Comparison of ENCODE assay signal across 24 mouse cellular contexts in the genomic region with DNA sequence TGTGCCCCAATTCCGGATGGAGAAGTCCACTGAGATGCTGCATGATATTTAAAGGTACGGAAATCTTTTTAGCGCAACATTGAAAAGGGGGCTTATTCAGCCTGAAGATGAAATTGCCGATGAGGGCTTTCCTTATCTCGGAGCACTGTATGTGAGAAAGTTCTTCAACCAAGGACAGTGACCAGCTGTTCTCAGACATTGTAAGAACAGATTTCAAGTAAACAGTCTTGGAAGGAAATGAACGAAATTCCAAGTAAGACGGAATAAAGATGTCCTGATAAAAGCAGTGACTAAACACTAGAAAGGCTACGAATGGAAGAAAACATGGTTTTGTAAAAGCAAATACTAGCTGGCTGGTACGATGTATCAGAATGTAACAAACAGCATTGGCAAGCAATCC.
DNase-seq lines count a peak whose midpoint lies in the region; ATAC-seq and TF ChIP-seq lines count a peak whose summit lies in the region.
"Had no signal": no experiment of that assay in that cellular context is flagged by ENCODE, and none has a peak within 500 bp of the region (broad histone marks: within the 10 kb centered on the region; RNA-seq: fewer than 3 reads in every experiment).

No protein-coding gene starts in this region.

- H3K4me3 ChIP-seq in kidney, postnatal 0 days (replicated peaks; ENCODE audit: low read depth, low read length), result no peak overlapping the region
- no peak overlapping the region for H3K4me3 ChIP-seq in lung, embryonic 15.5 days
- H3K4me3 ChIP-seq in lung, postnatal 0 days (ENCODE audit: low read depth, low read length), result no peak overlapping the region
- H3K4me3 ChIP-seq: embryonic facial prominence, embryonic 10.5 days; embryonic facial prominence, embryonic 12.5 days; forebrain, embryonic 13.5 days; forebrain, embryonic 15.5 days had no signal

- H3K27me3 ChIP-seq in kidney, postnatal 0 days (ENCODE audit: insufficient read depth, low read length), result no peaks in the 10 kb centered on the region
- no peaks in the 10 kb centered on the region for H3K27me3 ChIP-seq in lung, embryonic 15.5 days
- H3K27me3 ChIP-seq in lung, postnatal 0 days (replicated peaks; ENCODE audit: insufficient read depth, low read length), result no peaks in the 10 kb centered on the region
- H3K27me3 ChIP-seq: CH12.LX; embryonic facial prominence, embryonic 12.5 days; forebrain, embryonic 13.5 days; forebrain, embryonic 15.5 days had no signal

- H3K9me3 ChIP-seq in kidney, postnatal 0 days (replicated peaks; ENCODE audit: low read length), result no peaks in the 10 kb centered on the region
- no peaks in the 10 kb centered on the region for H3K9me3 ChIP-seq in lung, embryonic 15.5 days
- H3K9me3 ChIP-seq in lung, postnatal 0 days (ENCODE audit: low read length), result no peaks in the 10 kb centered on the region
- H3K9me3 ChIP-seq: embryonic facial prominence, embryonic 10.5 days; embryonic facial prominence, embryonic 12.5 days; forebrain, embryonic 13.5 days; forebrain, embryonic 15.5 days had no signal

- no peaks in the 10 kb centered on the region for H3K4me1 ChIP-seq in kidney, postnatal 0 days (replicated peaks; ENCODE audit: insufficient read depth, low read length)
- H3K4me1 ChIP-seq in lung, embryonic 15.5 days, result 0 out of 2 replicates have a peak, but pooled peaks cover 5% of the 10 kb centered on the region
- H3K4me1 ChIP-seq in lung, postnatal 0 days (ENCODE audit: insufficient read depth, low read depth, low read length), result no peaks in the 10 kb centered on the region
- H3K4me1 ChIP-seq: embryonic facial prominence, embryonic 10.5 days; embryonic facial prominence, embryonic 12.5 days; forebrain, embryonic 13.5 days; forebrain, embryonic 15.5 days had no signal

- no peak overlapping the region for H3K4me2 ChIP-seq in kidney, postnatal 0 days (ENCODE audit: low read length)
- no peak overlapping the region for H3K4me2 ChIP-seq in lung, embryonic 15.5 days
- H3K4me2 ChIP-seq in lung, postnatal 0 days (replicated peaks; ENCODE audit: low read depth, low read length), result no peak overlapping the region
- H3K4me2 ChIP-seq: embryonic facial prominence, embryonic 12.5 days; forebrain, embryonic 13.5 days; forebrain, embryonic 15.5 days had no signal

- DNase-seq in kidney, postnatal 0 days (ENCODE audit: low spot score), result peak; percentile 47
- DNase-seq in kidney, adult 11 months, result no peak
- no peak for DNase-seq in lung, postnatal 14 days
- peak; percentile 36 for DNase-seq in lung, postnatal 0 days (ENCODE audit: low spot score)
- DNase-seq in lung, postnatal 10 days, result no peak
- DNase-seq: adrenal gland, adult 8-10 months; adrenal gland, postnatal 14 days; adrenal gland, postnatal 36 days; B cell, adult 2 months; cerebellum, adult 11-12 months; cerebellum, adult 2 months; cerebellum, adult 9-10 months; cerebellum, postnatal 10 days; cerebellum, postnatal 25 days had no signal

- no peak for ATAC-seq in kidney, postnatal 0 days (replicated peaks; ENCODE audit: low FRiP score, low read depth)
- peak; percentile 49; the same call in 1 of the 2 replicates for ATAC-seq in lung, embryonic 15.5 days (ENCODE audit: borderline replicate concordance, extremely low read depth, low FRiP score, low TSS enrichment)
- ATAC-seq in lung, postnatal 0 days, result no peak
- ATAC-seq: activated CD4-positive, CD25-positive, alpha-beta regulatory T cell, adult 4 months; CD4-positive, CD25-positive, alpha-beta regulatory T cell, adult 4 months; forebrain, embryonic 13.5 days; forebrain, embryonic 15.5 days; Patski had no signal

- H3K9ac ChIP-seq in kidney, postnatal 0 days (ENCODE audit: low read depth, low read length), result no peak overlapping the region
- H3K9ac ChIP-seq in lung, embryonic 15.5 days, result no peak overlapping the region
- H3K9ac ChIP-seq in lung, postnatal 0 days (replicated peaks; ENCODE audit: low read depth), result no peak overlapping the region
- H3K9ac ChIP-seq: embryonic facial prominence, embryonic 12.5 days; forebrain, embryonic 13.5 days; forebrain, embryonic 15.5 days had no signal

- 76% methylated on average over 9 of the region's 9 CpGs for WGBS in kidney, postnatal 0 days
- 51% methylated on average over 9 of the region's 9 CpGs for WGBS in lung, embryonic 15.5 days
- 57% methylated on average over 9 of the region's 9 CpGs for WGBS in lung, postnatal 0 days

- no peak for TF ChIP-seq EP300 in lung, postnatal 0 days (IDR thresholded peaks at IDR 0.05)

- no peak overlapping the region for H3K27ac ChIP-seq in kidney, postnatal 0 days
- no peak overlapping the region for H3K27ac ChIP-seq in lung, embryonic 15.5 days
- H3K27ac ChIP-seq in lung, postnatal 0 days (ENCODE audit: low read length), result no peak overlapping the region
- H3K27ac ChIP-seq: embryonic facial prominence, embryonic 10.5 days; embryonic facial prominence, embryonic 12.5 days; forebrain, embryonic 13.5 days; forebrain, embryonic 15.5 days had no signal

- TF ChIP-seq CTCF in kidney, postnatal 0 days (IDR thresholded peaks at IDR 0.05; ENCODE audit: low read depth), result no peak
- no peak for TF ChIP-seq CTCF in lung, postnatal 0 days (IDR thresholded peaks at IDR 0.05)

- H3K36me3 ChIP-seq in kidney, postnatal 0 days (ENCODE audit: insufficient read depth, low read length), result no peaks in the 10 kb centered on the region
- no peaks in the 10 kb centered on the region for H3K36me3 ChIP-seq in lung, embryonic 15.5 days
- H3K36me3 ChIP-seq in lung, postnatal 0 days (ENCODE audit: insufficient read depth, low read length), result no peaks in the 10 kb centered on the region
- H3K36me3 ChIP-seq: embryonic facial prominence, embryonic 10.5 days; embryonic facial prominence, embryonic 12.5 days; forebrain, embryonic 15.5 days; G1E had no signal

Comparison
In these comparisons a context has a peak if more than half of its experiments do, and no peak if none do; other contexts are left out.
1. DNase-seq: peak in kidney, postnatal 0 days (single experiment) and lung, postnatal 0 days (single experiment); none in kidney, adult 11 months (single experiment), lung, postnatal 14 days (single experiment) and lung, postnatal 10 days (single experiment).